Mouse (Mus musculus): Measurements from ENCODE around the gene Myh1.

The Myh1 gene

GRCm38 (mm10) chr11:67199752-67200151 is at the start of gene Myh1:
Gene Myh1, plus strand, starts transcription at chr11:67200052.
- no peak for DNase-seq (ENCODE audit: low spot score in 2 of 2)

DNA sequence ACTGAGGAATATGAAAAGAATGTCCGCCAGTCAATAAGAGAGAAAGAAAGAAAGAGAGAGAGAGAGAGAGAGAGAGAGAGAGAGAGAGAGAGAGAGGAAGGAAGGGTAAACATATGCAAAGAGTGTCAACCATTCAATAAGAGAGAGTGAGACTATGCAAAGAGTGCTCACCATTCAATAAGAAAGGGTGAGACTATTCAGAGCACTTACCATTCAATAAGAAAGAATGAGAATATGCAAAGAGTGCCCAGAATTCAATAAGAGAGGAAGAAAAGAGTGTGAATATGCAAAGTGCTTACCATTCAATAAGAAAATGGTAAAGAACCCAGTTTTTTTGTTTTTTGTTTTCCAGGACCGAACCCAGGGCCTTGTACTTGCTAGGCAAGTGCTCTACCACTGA is 49.6 kb upstream of the Myh1 start:
- DNase-seq (ENCODE audit: low spot score in 2 of 2), result no peak

- no peak for DNase-seq (ENCODE audit: low spot score in 2 of 2)
Measured at GRCm38 (mm10) chr11:67151159-67151558, 48.7 kb upstream of the Myh1 start.

DNA sequence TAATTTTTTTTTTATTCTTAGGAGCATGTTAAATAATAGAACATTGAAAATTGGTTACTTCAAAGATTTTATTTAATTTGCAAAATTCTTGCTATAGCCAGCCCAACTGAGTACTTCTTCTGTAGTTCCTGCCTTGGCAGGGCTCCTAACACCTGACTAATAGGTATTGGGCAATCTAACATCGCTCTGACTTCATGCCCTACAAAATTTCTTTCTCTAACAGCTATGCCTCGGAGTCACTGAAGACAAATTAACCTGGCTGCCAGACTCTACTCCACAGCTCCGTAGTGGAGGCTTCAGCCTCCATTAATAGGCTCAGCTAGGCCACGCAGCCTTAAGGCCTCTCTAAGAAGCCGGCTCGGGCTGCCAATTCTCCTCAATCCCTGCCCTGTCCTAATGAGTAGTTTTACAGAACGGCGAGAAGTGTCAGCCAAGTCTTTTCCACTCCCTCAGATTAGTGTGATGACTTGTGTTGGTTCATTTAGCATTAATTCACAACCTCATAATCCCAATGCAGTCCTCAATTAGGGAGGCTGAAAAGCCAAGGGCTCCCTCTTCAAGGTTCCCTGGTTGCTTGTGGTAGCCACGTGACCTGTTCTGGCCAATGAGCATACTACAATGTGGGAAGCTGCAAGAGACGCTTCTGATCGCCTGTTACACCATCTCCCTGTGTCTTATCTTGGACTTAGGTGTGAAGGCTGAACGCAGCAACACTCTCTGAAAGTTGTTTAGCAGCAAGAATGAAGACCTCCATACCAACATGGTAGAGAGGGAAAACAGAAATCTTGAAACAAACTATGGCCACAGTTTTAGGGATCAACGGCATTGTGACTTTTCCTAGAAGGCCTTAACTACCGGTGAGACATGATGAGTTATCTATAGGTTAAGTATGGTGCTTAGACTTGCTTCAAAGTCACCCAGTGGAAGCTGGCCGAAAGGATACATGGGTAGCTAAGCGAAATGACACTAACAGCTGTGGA is 47.9 kb upstream of the Myh1 start:
- peak in 1 of 2 experiments; percentile 20 for DNase-seq (ENCODE audit: low spot score in 2 of 2)

DNA sequence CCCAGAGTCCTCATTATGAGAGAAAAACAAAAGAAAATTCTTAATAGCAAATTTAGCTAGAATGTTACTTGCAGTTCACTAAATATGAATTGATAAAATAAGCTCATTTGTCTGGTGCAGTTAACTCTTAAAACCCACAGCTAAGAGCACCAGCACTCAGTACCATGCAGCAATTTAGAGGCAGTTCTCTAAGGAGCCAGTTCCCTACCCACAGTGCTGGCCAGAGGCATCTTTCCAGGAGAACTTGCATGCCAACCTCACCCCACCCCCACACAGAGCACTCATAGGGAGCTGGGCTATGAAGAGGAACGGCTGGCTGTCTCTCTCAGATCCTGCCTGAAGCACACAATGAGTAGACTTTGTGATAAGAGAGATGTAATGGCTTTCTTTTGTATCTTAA is 46.7 kb upstream of the Myh1 start:
- peak in 1 of 2 experiments; percentile 38 for DNase-seq (ENCODE audit: low spot score in 2 of 2)

GRCm38 (mm10) chr11:67153843-67154242 is 46.0 kb upstream of the Myh1 start:
- no peak for DNase-seq (ENCODE audit: low spot score in 2 of 2)

- DNase-seq (ENCODE audit: low spot score in 2 of 2), result no peak
Measured at GRCm38 (mm10) chr11:67155650-67156049, 44.2 kb upstream of the Myh1 start.

DNA sequence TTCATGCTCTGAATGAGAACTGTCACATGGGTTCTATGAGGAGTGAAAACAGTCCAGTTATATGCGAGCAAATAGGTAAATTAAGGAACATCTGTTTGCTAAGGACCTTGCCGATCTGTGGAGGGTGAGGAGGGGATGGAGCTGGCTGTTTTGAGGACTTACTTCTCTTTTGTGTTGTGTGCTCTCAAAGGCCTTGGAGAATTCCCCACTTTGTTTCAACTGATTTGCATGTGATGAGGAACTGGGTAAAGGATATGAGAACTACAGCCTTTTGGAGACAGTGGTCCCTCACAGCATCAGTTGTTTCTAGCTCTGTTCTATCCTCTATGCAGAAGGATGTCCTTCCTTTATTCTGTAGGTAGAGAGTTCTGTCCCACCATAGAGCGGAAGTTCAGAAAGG is 39.7 kb upstream of the Myh1 start:
- DNase-seq (ENCODE audit: low spot score in 2 of 2), result no peak

DNA sequence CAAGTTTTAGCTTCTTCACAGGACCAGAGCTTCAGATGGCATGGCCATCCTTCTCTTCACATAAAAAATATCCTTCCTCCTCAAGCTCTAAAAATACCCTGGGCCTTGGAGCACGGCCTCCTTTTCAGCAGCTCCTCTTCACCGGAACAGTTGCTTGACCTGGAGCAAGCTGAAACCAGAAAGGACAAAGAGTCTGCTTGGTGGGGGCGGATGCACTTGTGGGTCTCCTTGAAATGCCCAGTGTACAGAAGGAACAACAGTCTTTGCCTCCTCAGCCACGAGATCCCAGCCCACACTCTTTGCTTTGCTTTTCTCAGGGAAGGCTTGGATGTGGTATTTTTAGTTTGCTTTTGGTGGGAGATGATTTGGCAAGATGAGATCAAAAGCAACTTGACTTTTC is 36.2 kb upstream of the Myh1 start:
- no peak for DNase-seq (ENCODE audit: low spot score in 2 of 2)

GRCm38 (mm10) chr11:67164851-67165250 is 35.0 kb upstream of the Myh1 start:
- DNase-seq (ENCODE audit: low spot score in 2 of 2), result no peak

GRCm38 (mm10) chr11:67169301-67169700 is 30.6 kb upstream of the Myh1 start:
- no peak for DNase-seq (ENCODE audit: low spot score in 2 of 2)

DNA sequence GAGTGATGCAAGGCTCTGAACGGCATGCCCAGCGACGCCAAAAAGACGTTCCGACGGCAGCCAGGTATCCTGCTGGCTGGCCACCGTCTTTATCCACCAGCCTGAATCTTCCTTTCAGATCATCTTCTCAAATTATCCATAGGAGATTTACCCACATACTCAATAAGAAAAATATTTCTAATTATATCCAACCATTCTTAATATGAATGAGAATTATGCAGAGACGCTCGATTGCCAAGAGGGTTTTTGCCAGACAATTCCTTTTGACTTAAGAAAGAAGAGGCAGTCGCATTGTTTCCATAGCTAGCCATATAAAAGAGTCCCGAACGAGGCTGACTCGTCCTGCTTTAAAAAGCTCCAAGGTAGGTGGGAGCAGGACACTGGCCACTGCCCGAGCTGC is 29.1 kb upstream of the Myh1 start, which contains the start of gene Myh2:
Gene Myh2 (plus strand): TSS at position 301 of the 400 bp plus-strand sequence.
- DNase-seq (ENCODE audit: low spot score in 2 of 2), result no peak

- no peak for DNase-seq (ENCODE audit: low spot score in 2 of 2)
Measured at GRCm38 (mm10) chr11:67172439-67172838, 27.4 kb upstream of the Myh1 start.

GRCm38 (mm10) chr11:67176376-67176775 is 23.5 kb upstream of the Myh1 start:
- DNase-seq (ENCODE audit: low spot score in 2 of 2), result no peak

GRCm38 (mm10) chr11:67190316-67190715 is 9.5 kb upstream of the Myh1 start:
- no peak for DNase-seq (ENCODE audit: low spot score in 2 of 2)

GRCm38 (mm10) chr11:67190814-67191213 is 9.0 kb upstream of the Myh1 start:
- no peak for DNase-seq (ENCODE audit: low spot score in 2 of 2)

DNA sequence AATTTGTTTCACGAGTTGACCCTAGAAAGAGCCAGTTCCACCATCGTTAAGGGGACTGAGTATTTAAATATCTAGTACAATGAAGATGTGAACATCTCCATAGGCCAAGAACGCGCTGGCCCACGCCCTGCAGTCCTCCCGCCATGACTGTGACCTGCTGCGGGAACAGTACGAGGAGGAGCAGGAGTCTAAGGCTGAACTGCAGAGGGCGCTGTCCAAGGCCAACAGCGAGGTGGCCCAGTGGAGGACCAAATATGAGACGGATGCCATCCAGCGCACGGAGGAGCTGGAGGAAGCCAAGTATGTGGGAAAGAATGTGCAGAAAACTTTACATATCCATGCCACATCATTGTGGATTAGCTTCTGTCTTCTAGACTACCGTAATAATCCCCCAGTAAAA is 8.4 kb upstream of the Myh1 start:
- no peak for DNase-seq (ENCODE audit: low spot score in 2 of 2)

- DNase-seq (ENCODE audit: low spot score in 2 of 2), result no peak
Measured at GRCm38 (mm10) chr11:67199321-67199720, 531 bp upstream of the Myh1 start.

- DNase-seq (ENCODE audit: low spot score in 2 of 2), result no peak
Measured at GRCm38 (mm10) chr11:67204766-67205165, 4.9 kb downstream of the Myh1 start.

- no peak for DNase-seq (ENCODE audit: low spot score in 2 of 2)
Measured at GRCm38 (mm10) chr11:67221803-67222202, 22.0 kb downstream of the Myh1 start.

DNA sequence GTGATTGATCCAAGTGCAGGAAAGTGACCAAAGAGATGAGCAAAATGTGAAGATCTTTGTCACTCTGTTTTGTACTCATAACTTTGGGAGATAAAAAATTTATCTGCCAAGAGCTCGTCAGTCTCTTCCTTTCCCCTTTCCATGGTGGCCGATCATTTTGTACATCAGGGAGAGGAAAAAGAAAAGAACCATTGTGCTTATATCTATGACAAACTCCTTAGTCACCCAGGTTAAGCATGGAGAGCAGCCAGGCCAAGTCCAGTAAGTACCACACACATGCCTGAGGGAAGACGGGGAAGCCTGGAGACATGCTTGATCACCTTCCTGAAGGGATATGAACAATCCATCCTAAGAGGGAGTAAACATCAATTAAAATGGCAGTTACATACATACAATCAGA is 24.6 kb downstream of the Myh1 start:
- no peak for DNase-seq (ENCODE audit: low spot score in 2 of 2)

DNA sequence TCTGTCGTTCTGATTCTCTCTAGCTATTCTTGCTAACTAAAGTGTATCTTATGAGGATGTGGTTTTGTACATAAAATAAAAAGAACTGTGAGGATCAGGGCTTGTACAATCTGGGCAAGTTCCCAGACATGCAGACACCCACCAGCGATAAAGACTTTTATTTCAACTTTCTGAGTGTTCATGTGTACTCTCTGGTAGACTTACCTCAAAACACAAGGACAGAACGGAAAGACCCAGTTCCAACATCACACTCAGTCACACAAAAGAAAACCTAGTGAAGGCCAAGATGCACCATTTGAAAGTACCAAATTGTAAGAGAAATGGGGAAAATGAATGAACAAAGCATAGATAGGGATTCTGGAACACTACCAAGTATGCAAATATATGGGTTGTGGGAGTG is 28.9 kb downstream of the Myh1 start:
- DNase-seq (ENCODE audit: low spot score in 2 of 2), result no peak

GRCm38 (mm10) chr11:67229166-67229565 is 29.3 kb downstream of the Myh1 start:
- no peak for DNase-seq (ENCODE audit: low spot score in 2 of 2)
